Mouse (Mus musculus): ENCODE measurements around the gene Nckipsd. TPM values are rescaled to one million over a fixed set of nuclear protein-coding genes. Genes with fewer than 3 reads are reported as not detected.

Gene Nckipsd
- total and polyA plus RNA-seq, 2 experiments from 2014 or later: 23.5 to 33.6 TPM

GRCm38 (mm10) chr9:108780959-108781358, 27.2 kb upstream of the Nckipsd start:
- Histone ChIP-seq H3K36me3 (ENCODE audit: insufficient read depth, low read length) (no peaks in the 10 kb centered on the region), H3K27me3 (ENCODE audit: insufficient read depth, low read length) (no peaks in the 10 kb centered on the region), H3K9ac (replicated peaks; ENCODE audit: low read length) (no peak overlapping the region), H3K27ac (no peak overlapping the region), H3K4me1 (ENCODE audit: insufficient read depth, low read length) (peaks cover 17% of the 10 kb centered on the region), H3K9me3 (ENCODE audit: low read length) (no peaks in the 10 kb centered on the region), H3K4me2 (ENCODE audit: low read depth, low read length) (no peak overlapping the region), H3K4me3 (ENCODE audit: low read length) (no peak overlapping the region)
- no peak for ATAC-seq
- WGBS: 48% methylated on average over 5 of the region's 5 CpGs
- no peak for TF ChIP-seq CTCF (IDR thresholded peaks at IDR 0.05; ENCODE audit: low read depth)
- DNase-seq (ENCODE audit: low spot score): no peak

- Histone ChIP-seq H3K4me1 (ENCODE audit: insufficient read depth, low read length) (peaks cover 25% of the 10 kb centered on the region), H3K9ac (replicated peaks; ENCODE audit: low read length) (no peak overlapping the region), H3K27me3 (ENCODE audit: insufficient read depth, low read length) (no peaks in the 10 kb centered on the region), H3K4me2 (ENCODE audit: low read depth, low read length) (no peak overlapping the region), H3K27ac (no peak overlapping the region), H3K9me3 (ENCODE audit: low read length) (no peaks in the 10 kb centered on the region), H3K36me3 (ENCODE audit: insufficient read depth, low read length) (no peaks in the 10 kb centered on the region), H3K4me3 (ENCODE audit: low read length) (no peak overlapping the region)
- no peak for ATAC-seq
- 69% methylated on average over 4 of the region's 4 CpGs for WGBS
- DNase-seq (ENCODE audit: low spot score): no peak
- no peak for TF ChIP-seq CTCF (IDR thresholded peaks at IDR 0.05; ENCODE audit: low read depth)
Measured at GRCm38 (mm10) chr9:108781891-108782290, 26.3 kb upstream of the Nckipsd start.

DNA sequence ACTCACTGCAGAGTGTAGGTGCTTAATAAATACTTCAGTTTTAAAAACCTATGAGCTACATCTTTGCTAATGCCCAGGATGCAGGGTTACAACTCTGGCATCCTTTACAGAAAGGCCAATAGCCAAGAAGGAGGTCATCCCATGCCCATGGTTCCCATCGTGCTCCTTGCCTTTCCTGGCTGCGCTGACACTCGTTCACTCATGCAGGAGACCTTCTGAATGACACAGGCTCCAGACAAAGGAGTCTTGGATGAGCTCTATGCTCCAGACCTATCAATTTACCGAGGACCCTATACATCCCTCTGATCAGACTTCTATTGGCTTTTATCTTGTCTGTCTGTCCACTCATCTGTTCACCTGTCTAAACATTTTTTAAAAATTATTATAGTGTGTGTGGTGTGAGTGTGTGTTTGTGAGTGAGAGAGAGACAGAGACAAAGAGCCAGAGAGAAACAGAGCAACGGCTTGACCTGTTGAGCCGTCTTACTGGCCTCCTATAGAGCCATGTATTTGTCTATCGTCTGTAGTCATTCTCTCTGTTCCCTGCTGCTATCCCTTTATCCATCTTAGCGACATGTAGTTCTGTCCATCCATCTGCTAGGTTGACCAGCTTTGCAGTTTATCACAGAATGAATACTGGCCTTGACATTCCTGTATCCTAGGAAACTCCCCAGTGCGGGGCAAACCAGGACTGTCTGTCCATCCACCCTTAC, 25.2 kb upstream of the Nckipsd start:
- Histone ChIP-seq H3K36me3 (ENCODE audit: insufficient read depth, low read length) (no peaks in the 10 kb centered on the region), H3K4me2 (ENCODE audit: low read depth, low read length) (peak overlapping the region; percentile 67), H3K9ac (replicated peaks; ENCODE audit: low read length) (peak overlapping the region; percentile 95), H3K9me3 (ENCODE audit: low read length) (no peaks in the 10 kb centered on the region), H3K4me3 (ENCODE audit: low read length) (peak overlapping the region; percentile 81), H3K4me1 (ENCODE audit: insufficient read depth, low read length) (peaks cover 35% of the 10 kb centered on the region), H3K27me3 (ENCODE audit: insufficient read depth, low read length) (no peaks in the 10 kb centered on the region), H3K27ac (peak overlapping the region; percentile 96)
- no peak for TF ChIP-seq CTCF (IDR thresholded peaks at IDR 0.05; ENCODE audit: low read depth)
- ATAC-seq (peak; percentile 10), DNase-seq (ENCODE audit: low spot score) (peak; percentile 69)
- WGBS: 4% methylated on average over 9 of the region's 9 CpGs

DNA sequence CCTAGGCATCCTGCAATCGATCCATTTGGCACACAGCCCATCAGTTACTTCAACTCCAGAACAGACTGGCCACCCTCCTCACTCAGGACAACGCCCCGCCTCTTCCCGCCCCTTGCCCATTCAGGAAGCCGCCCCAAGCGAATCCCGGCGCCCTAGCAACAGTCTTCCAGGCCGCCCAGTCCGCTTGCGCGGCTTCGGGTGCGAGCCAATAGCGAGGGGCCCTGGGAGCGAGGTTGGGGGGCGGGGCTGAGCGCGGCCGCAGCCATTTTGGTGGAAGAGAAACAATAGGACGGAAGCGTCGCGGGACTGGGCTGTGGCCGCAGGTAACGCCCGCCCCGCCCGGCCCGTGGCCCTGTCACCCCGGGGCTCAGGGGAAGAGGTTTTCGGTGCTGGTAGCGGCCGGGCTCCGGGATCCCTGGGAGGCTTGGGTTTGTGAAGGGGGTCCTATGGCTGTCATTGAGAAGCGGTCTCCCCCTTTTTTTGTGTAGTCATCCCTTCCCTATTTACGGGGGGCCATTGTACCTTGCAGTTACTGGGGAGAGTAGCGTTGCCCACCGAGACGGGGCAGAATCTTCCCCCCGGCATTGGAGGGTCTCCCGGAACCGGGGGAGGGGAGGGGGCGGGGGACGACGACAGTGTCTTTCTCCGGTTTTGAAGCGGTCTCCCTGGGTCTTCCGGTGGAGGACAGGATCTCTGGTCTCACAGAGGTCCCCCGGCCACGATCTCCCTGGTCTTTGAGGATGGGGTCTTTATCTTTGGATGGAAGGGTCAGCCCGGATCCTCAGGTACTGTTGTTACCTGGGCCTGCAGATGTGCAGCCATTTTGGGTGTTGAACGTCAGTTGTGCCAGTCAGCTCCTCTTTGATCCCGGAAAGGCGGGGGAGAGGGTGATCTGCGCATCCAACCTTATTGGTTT, 24.4 kb upstream of the Nckipsd start, which contains the start of gene Ip6k2:
Gene Ip6k2 (plus strand): TSS at position 249 of the 916 bp plus-strand sequence.
- H3K4me1 ChIP-seq (ENCODE audit: insufficient read depth, low read length): peaks cover 42% of the 10 kb centered on the region
- no peaks in the 10 kb centered on the region for H3K36me3 ChIP-seq (ENCODE audit: insufficient read depth, low read length)
- peak within 1 kb of the TSS; percentile 67 for H3K4me2 ChIP-seq (ENCODE audit: low read depth, low read length)
- no peaks in the 10 kb centered on the region for H3K9me3 ChIP-seq (ENCODE audit: low read length)
- H3K27me3 ChIP-seq (ENCODE audit: insufficient read depth, low read length): no peaks in the 10 kb centered on the region
- whole genome bisulfite sequencing: under 1% methylated on average over 56 of the region's 56 CpGs
- peak within 1 kb of the TSS; percentile 96 for H3K27ac ChIP-seq
- no peak for TF ChIP-seq CTCF (IDR thresholded peaks at IDR 0.05; ENCODE audit: low read depth)
- H3K9ac ChIP-seq (replicated peaks; ENCODE audit: low read length): peak within 1 kb of the TSS; percentile 95
- peak; percentile 98 for ATAC-seq
- peak; percentile 98 for DNase-seq (ENCODE audit: low spot score)
- peak within 1 kb of the TSS; percentile 81 for H3K4me3 ChIP-seq (ENCODE audit: low read length)

GRCm38 (mm10) chr9:108785416-108785815, 22.8 kb upstream of the Nckipsd start:
- no peak for TF ChIP-seq CTCF (IDR thresholded peaks at IDR 0.05; ENCODE audit: low read depth)
- H3K36me3 ChIP-seq (ENCODE audit: insufficient read depth, low read length): no peaks in the 10 kb centered on the region
- peak overlapping the region; percentile 81 for H3K4me3 ChIP-seq (ENCODE audit: low read length)
- no peak for ATAC-seq
- H3K9me3 ChIP-seq (ENCODE audit: low read length): no peaks in the 10 kb centered on the region
- peak; percentile 53 for DNase-seq (ENCODE audit: low spot score)
- H3K4me2 ChIP-seq (ENCODE audit: low read depth, low read length): peak overlapping the region; percentile 67
- peak overlapping the region; percentile 96; the same call in 1 of the 2 replicates for H3K27ac ChIP-seq
- H3K4me1 ChIP-seq (ENCODE audit: insufficient read depth, low read length): peaks cover 49% of the 10 kb centered on the region
- no peaks in the 10 kb centered on the region for H3K27me3 ChIP-seq (ENCODE audit: insufficient read depth, low read length)
- H3K9ac ChIP-seq (replicated peaks; ENCODE audit: low read length): peak overlapping the region; percentile 95

- peaks cover 50% of the 10 kb centered on the region for H3K4me1 ChIP-seq (ENCODE audit: insufficient read depth, low read length)
- H3K4me3 ChIP-seq (ENCODE audit: low read length): peak overlapping the region; percentile 81
- no peak for DNase-seq (ENCODE audit: low spot score)
- peak overlapping the region; percentile 67 for H3K4me2 ChIP-seq (ENCODE audit: low read depth, low read length)
- no peaks in the 10 kb centered on the region for H3K27me3 ChIP-seq (ENCODE audit: insufficient read depth, low read length)
- no peaks in the 10 kb centered on the region for H3K9me3 ChIP-seq (ENCODE audit: low read length)
- no peak for ATAC-seq
- H3K9ac ChIP-seq (replicated peaks; ENCODE audit: low read length): 0 out of 2 replicates have a peak overlapping the region, but pooled peaks have one; percentile 28
- no peaks in the 10 kb centered on the region for H3K36me3 ChIP-seq (ENCODE audit: insufficient read depth, low read length)
- H3K27ac ChIP-seq: no peak overlapping the region
- WGBS: 63% methylated on average over 1 of the region's 1 CpGs
- no peak for TF ChIP-seq CTCF (IDR thresholded peaks at IDR 0.05; ENCODE audit: low read depth)
Measured at GRCm38 (mm10) chr9:108786494-108786893, 21.7 kb upstream of the Nckipsd start.
